Mouse (Mus musculus): ENCODE measurements around the gene Ucn2. TPM values are rescaled to one million over a fixed set of nuclear protein-coding genes. Genes with fewer than 3 reads are reported as not detected.

The Ucn2 gene
- polyA plus RNA-seq, 1 experiment from 2014 or later = 0.32 TPM

MicroRNAs encoded within 50 kb of the gene (microRNA counts, 519-probe panel; counts per million panel counts)
- 460 counts per million, percentile 65 among the panel's probes with 10 or more counts for microRNA mmu-miR-711

Small RNAs within 50 kb of the gene (microRNA-seq; reads per million reads assigned to microRNA genes)
- not detected for gene Mir711

Other genes with a start within 250 kb of the Ucn2 start
- gene Ip6k2, start 202.2 kb upstream of the Ucn2 start, polyA plus RNA-seq (2016; fragmentation: Nextera tagmentation; extraction: Ambion mirVana) = 145 and 147 TPM in 2 replicates
- gene Nckipsd, start 177.6 kb upstream of the Ucn2 start, polyA plus RNA-seq (2016; fragmentation: Nextera tagmentation; extraction: Ambion mirVana) = 24.2 and 25.7 TPM in 2 replicates
- gene Celsr3, start 159.7 kb upstream of the Ucn2 start, polyA plus RNA-seq (2016; fragmentation: Nextera tagmentation; extraction: Ambion mirVana) = 1.2 and 2.1 TPM in 2 replicates
- 20.5 and 22.5 TPM in 2 replicates for gene Slc26a6, start 132.7 kb upstream of the Ucn2 start, polyA plus RNA-seq (2016; fragmentation: Nextera tagmentation; extraction: Ambion mirVana)
- not detected in 2 replicates for gene Tmem89, start 71.4 kb upstream of the Ucn2 start, polyA plus RNA-seq (2016; fragmentation: Nextera tagmentation; extraction: Ambion mirVana)
- 426 and 449 TPM in 2 replicates for gene Uqcrc1, start 49.4 kb upstream of the Ucn2 start, polyA plus RNA-seq (2016; fragmentation: Nextera tagmentation; extraction: Ambion mirVana)
- gene Col7a1, start 32.4 kb upstream of the Ucn2 start, polyA plus RNA-seq (2016; fragmentation: Nextera tagmentation; extraction: Ambion mirVana) = 7.7 and 10.9 TPM in 2 replicates
- 14.4 and 16.5 TPM in 2 replicates for gene Pfkfb4, start 5.8 kb downstream of the Ucn2 start, polyA plus RNA-seq (2016; fragmentation: Nextera tagmentation; extraction: Ambion mirVana)
- gene Shisa5, start 52.6 kb downstream of the Ucn2 start, polyA plus RNA-seq (2016; fragmentation: Nextera tagmentation; extraction: Ambion mirVana) = 58.6 and 60.4 TPM in 2 replicates
- gene Trex1, start 73.7 kb downstream of the Ucn2 start, polyA plus RNA-seq (2016; fragmentation: Nextera tagmentation; extraction: Ambion mirVana) = 10.3 and 13.1 TPM in 2 replicates
- 31.5 and 34.9 TPM in 2 replicates for gene Atrip, start 88.1 kb downstream of the Ucn2 start, polyA plus RNA-seq (2016; fragmentation: Nextera tagmentation; extraction: Ambion mirVana)
- gene Ccdc51, start 96.5 kb downstream of the Ucn2 start, polyA plus RNA-seq (2016; fragmentation: Nextera tagmentation; extraction: Ambion mirVana) = 13.9 and 15.0 TPM in 2 replicates
- 757 TPM in 2 replicates for gene Tma7, start 96.6 kb downstream of the Ucn2 start, polyA plus RNA-seq (2016; fragmentation: Nextera tagmentation; extraction: Ambion mirVana)
- 18.3 and 23.0 TPM in 2 replicates for gene Plxnb1, start 109.4 kb downstream of the Ucn2 start, polyA plus RNA-seq (2016; fragmentation: Nextera tagmentation; extraction: Ambion mirVana)
- gene Fbxw21, start 176.0 kb downstream of the Ucn2 start, polyA plus RNA-seq (2016; fragmentation: Nextera tagmentation; extraction: Ambion mirVana) = not detected in 2 replicates
- gene Fbxw13, start 210.0 kb downstream of the Ucn2 start, polyA plus RNA-seq (2016; fragmentation: Nextera tagmentation; extraction: Ambion mirVana) = not detected in 2 replicates
- gene Fbxw20, start 248.7 kb downstream of the Ucn2 start, polyA plus RNA-seq (2016; fragmentation: Nextera tagmentation; extraction: Ambion mirVana) = not detected in 2 replicates

All from embryonic facial prominence, embryonic 12.5 days (tissue).